Mouse (Mus musculus): ENCODE measurements around the gene Cdc42se2. TPM values are rescaled to one million over a fixed set of nuclear protein-coding genes. Genes with fewer than 3 reads are reported as not detected.
A peak's percentile ranks its signal among the peaks of the same experiment; 100 is the strongest.

The Cdc42se2 gene
- total RNA-seq, 1 experiment: 53.8 TPM

- DNase-seq (ENCODE audit: low read depth, low spot score): no peak
- H3K36me3 ChIP-seq (ENCODE audit: control insufficient read depth, insufficient read depth, low read length, poor library complexity, severe bottlenecking): no peaks in the 10 kb centered on the region
- H3K9me3 ChIP-seq (ENCODE audit: control insufficient read depth, insufficient read depth, low read depth, low read length): no peaks in the 10 kb centered on the region
- no peak for TF ChIP-seq CHD2 (IDR thresholded peaks at IDR 0.05; ENCODE audit: low read depth, low read length)
- TF ChIP-seq ZC3H11A (IDR thresholded peaks at IDR 0.05; ENCODE audit: borderline replicate concordance, low read depth, low read length): no peak
- TF ChIP-seq ZNF384 (IDR thresholded peaks at IDR 0.05; ENCODE audit: low read depth, low read length): no peak
- no peak for TF ChIP-seq HCFC1 (IDR thresholded peaks at IDR 0.05; ENCODE audit: borderline replicate concordance, insufficient read depth, low read length)
- no peak for TF ChIP-seq MAFK (IDR thresholded peaks at IDR 0.05; ENCODE audit: insufficient read depth, low read depth, low read length)
- no peak overlapping the region for H3K9ac ChIP-seq (ENCODE audit: insufficient read depth, low read depth, low read length, poor library complexity, severe bottlenecking)
- H3K4me3 ChIP-seq (ENCODE audit: insufficient read depth in 1 of 2, low read depth in 1 of 2, low read length in 2 of 2, poor library complexity in 1 of 2, severe bottlenecking in 1 of 2): no peak overlapping the region
- H3K27ac ChIP-seq (ENCODE audit: insufficient read depth, low read depth, low read length, poor library complexity, severe bottlenecking): no peak overlapping the region
- H3K4me1 ChIP-seq (ENCODE audit: control insufficient read depth in 2 of 2, insufficient read depth in 2 of 2, low read length in 2 of 2, poor library complexity in 1 of 2): no peaks in the 10 kb centered on the region
- in situ Hi-C loops (cut with MboI; ENCODE audit: low sequenced_read_pairs in 2 of 2, unreplicated experiment in 2 of 2): no loop called here
Measured at GRCm38 (mm10) chr11:54709645-54710044, 77.8 kb downstream of the Cdc42se2 start.

- no peak for TF ChIP-seq MAFK (IDR thresholded peaks at IDR 0.05; ENCODE audit: insufficient read depth, low read depth, low read length)
- no peak for TF ChIP-seq HCFC1 (IDR thresholded peaks at IDR 0.05; ENCODE audit: borderline replicate concordance, insufficient read depth, low read length)
- no peak for TF ChIP-seq ZC3H11A (IDR thresholded peaks at IDR 0.05; ENCODE audit: borderline replicate concordance, low read depth, low read length)
- TF ChIP-seq ZNF384 (IDR thresholded peaks at IDR 0.05; ENCODE audit: low read depth, low read length): no peak
- TF ChIP-seq CHD2 (IDR thresholded peaks at IDR 0.05; ENCODE audit: low read depth, low read length): no peak
- no peak overlapping the region for H3K27ac ChIP-seq (ENCODE audit: insufficient read depth, low read depth, low read length, poor library complexity, severe bottlenecking)
- no peak for DNase-seq (ENCODE audit: low read depth, low spot score)
- H3K9me3 ChIP-seq (ENCODE audit: control insufficient read depth, insufficient read depth, low read depth, low read length): no peaks in the 10 kb centered on the region
- H3K36me3 ChIP-seq (ENCODE audit: control insufficient read depth, insufficient read depth, low read length, poor library complexity, severe bottlenecking): no peaks in the 10 kb centered on the region
- no peaks in the 10 kb centered on the region for H3K4me1 ChIP-seq (ENCODE audit: control insufficient read depth in 2 of 2, insufficient read depth in 2 of 2, low read length in 2 of 2, poor library complexity in 1 of 2)
- H3K4me3 ChIP-seq (ENCODE audit: insufficient read depth in 1 of 2, low read depth in 1 of 2, low read length in 2 of 2, poor library complexity in 1 of 2, severe bottlenecking in 1 of 2): no peak overlapping the region
- in situ Hi-C loops (cut with MboI; ENCODE audit: low sequenced_read_pairs in 2 of 2, unreplicated experiment in 2 of 2): no loop called here
- no peak overlapping the region for H3K9ac ChIP-seq (ENCODE audit: insufficient read depth, low read depth, low read length, poor library complexity, severe bottlenecking)
Measured at GRCm38 (mm10) chr11:54708153-54708552, 79.3 kb downstream of the Cdc42se2 start.

- Histone ChIP-seq H3K4me1 (ENCODE audit: control insufficient read depth in 2 of 2, insufficient read depth in 2 of 2, low read length in 2 of 2, poor library complexity in 1 of 2) (no peaks in the 10 kb centered on the region), H3K27ac (ENCODE audit: insufficient read depth, low read depth, low read length, poor library complexity, severe bottlenecking) (no peak overlapping the region)
- in situ Hi-C loops (cut with MboI; ENCODE audit: low sequenced_read_pairs in 2 of 2, unreplicated experiment in 2 of 2): loop anchor here in 1 of 2 experiments (5.0 kb wide), 1 partner anchor 169 kb away; no protein-coding TSS in a partner anchor
Measured at GRCm38 (mm10) chr11:54703306-54703705, 84.2 kb downstream of the Cdc42se2 start.

GRCm38 (mm10) chr11:54701848-54702247 lies 85.6 kb downstream of the Cdc42se2 start:
- Histone ChIP-seq H3K4me3 (ENCODE audit: insufficient read depth in 1 of 2, low read depth in 1 of 2, low read length in 2 of 2, poor library complexity in 1 of 2, severe bottlenecking in 1 of 2) (no peak overlapping the region), H3K9me3 (ENCODE audit: control insufficient read depth, insufficient read depth, low read depth, low read length) (no peaks in the 10 kb centered on the region), H3K4me1 (ENCODE audit: control insufficient read depth in 2 of 2, insufficient read depth in 2 of 2, low read length in 2 of 2, poor library complexity in 1 of 2) (no peaks in the 10 kb centered on the region), H3K9ac (ENCODE audit: insufficient read depth, low read depth, low read length, poor library complexity, severe bottlenecking) (no peak overlapping the region), H3K36me3 (ENCODE audit: control insufficient read depth, insufficient read depth, low read length, poor library complexity, severe bottlenecking) (no peaks in the 10 kb centered on the region; the same call in 1 of the 2 replicates), H3K27ac (ENCODE audit: insufficient read depth, low read depth, low read length, poor library complexity, severe bottlenecking) (no peak overlapping the region)
- no peak for TF ChIP-seq CHD2 (IDR thresholded peaks at IDR 0.05; ENCODE audit: low read depth, low read length)
- TF ChIP-seq ZNF384 (IDR thresholded peaks at IDR 0.05; ENCODE audit: low read depth, low read length): no peak
- no peak for TF ChIP-seq ZC3H11A (IDR thresholded peaks at IDR 0.05; ENCODE audit: borderline replicate concordance, low read depth, low read length)
- no peak for TF ChIP-seq HCFC1 (IDR thresholded peaks at IDR 0.05; ENCODE audit: borderline replicate concordance, insufficient read depth, low read length)
- TF ChIP-seq MAFK (IDR thresholded peaks at IDR 0.05; ENCODE audit: insufficient read depth, low read depth, low read length): no peak
- in situ Hi-C loops (cut with MboI; ENCODE audit: low sequenced_read_pairs in 2 of 2, unreplicated experiment in 2 of 2): loop anchor here in 1 of 2 experiments (5.0 kb wide), 1 partner anchor 170 kb away; no protein-coding TSS in a partner anchor
- no peak for DNase-seq (ENCODE audit: low read depth, low spot score)

More at GRCm38 (mm10) chr11:54703306-54703705, 84.2 kb downstream of the Cdc42se2 start:
- DNase-seq (ENCODE audit: low read depth, low spot score): peak; percentile 56
- Histone ChIP-seq H3K9ac (ENCODE audit: insufficient read depth, low read depth, low read length, poor library complexity, severe bottlenecking) (no peak overlapping the region), H3K9me3 (ENCODE audit: control insufficient read depth, insufficient read depth, low read depth, low read length) (no peaks in the 10 kb centered on the region), H3K36me3 (ENCODE audit: control insufficient read depth, insufficient read depth, low read length, poor library complexity, severe bottlenecking) (no peaks in the 10 kb centered on the region; the same call in 1 of the 2 replicates), H3K4me3 (ENCODE audit: insufficient read depth in 1 of 2, low read depth in 1 of 2, low read length in 2 of 2, poor library complexity in 1 of 2, severe bottlenecking in 1 of 2) (no peak overlapping the region)
- TF ChIP-seq CHD2 (IDR thresholded peaks at IDR 0.05; ENCODE audit: low read depth, low read length) (no peak), ZC3H11A (IDR thresholded peaks at IDR 0.05; ENCODE audit: borderline replicate concordance, low read depth, low read length) (peak; percentile 83; the same call in 1 of the 2 replicates)

- TF ChIP-seq MAFK (IDR thresholded peaks at IDR 0.05; ENCODE audit: insufficient read depth, low read depth, low read length): no peak
- TF ChIP-seq ZNF384 (IDR thresholded peaks at IDR 0.05; ENCODE audit: low read depth, low read length): no peak
- no peak for TF ChIP-seq ZC3H11A (IDR thresholded peaks at IDR 0.05; ENCODE audit: borderline replicate concordance, low read depth, low read length)
- no peak for TF ChIP-seq CHD2 (IDR thresholded peaks at IDR 0.05; ENCODE audit: low read depth, low read length)
- TF ChIP-seq HCFC1 (IDR thresholded peaks at IDR 0.05; ENCODE audit: borderline replicate concordance, insufficient read depth, low read length): no peak
- no peaks in the 10 kb centered on the region; the same call in 1 of the 2 replicates for H3K36me3 ChIP-seq (ENCODE audit: control insufficient read depth, insufficient read depth, low read length, poor library complexity, severe bottlenecking)
- H3K27ac ChIP-seq (ENCODE audit: insufficient read depth, low read depth, low read length, poor library complexity, severe bottlenecking): no peak overlapping the region
- in situ Hi-C loops (cut with MboI; ENCODE audit: low sequenced_read_pairs in 2 of 2, unreplicated experiment in 2 of 2): loop anchor here in 1 of 2 experiments (5.0 kb wide), 1 partner anchor 172 kb away; no protein-coding TSS in a partner anchor
- H3K9me3 ChIP-seq (ENCODE audit: control insufficient read depth, insufficient read depth, low read depth, low read length): no peaks in the 10 kb centered on the region
- H3K4me1 ChIP-seq (ENCODE audit: control insufficient read depth in 2 of 2, insufficient read depth in 2 of 2, low read length in 2 of 2, poor library complexity in 1 of 2): no peaks in the 10 kb centered on the region
- no peak overlapping the region for H3K4me3 ChIP-seq (ENCODE audit: insufficient read depth in 1 of 2, low read depth in 1 of 2, low read length in 2 of 2, poor library complexity in 1 of 2, severe bottlenecking in 1 of 2)
- no peak overlapping the region for H3K9ac ChIP-seq (ENCODE audit: insufficient read depth, low read depth, low read length, poor library complexity, severe bottlenecking)
- DNase-seq (ENCODE audit: low read depth, low spot score): no peak
Measured at GRCm38 (mm10) chr11:54699972-54700371, 87.5 kb downstream of the Cdc42se2 start.

All from ES-E14 (cell line).